Mouse (Mus musculus) telencephalon, adult 2 months (tissue): ENCODE data around the gene Atp13a2.

ENCODE experiments used
- DNase-seq: peaks from one replicate; pipeline ENCODE4 v3.0.0-alpha.2; 2011; ENCODE audit warnings: low read depth, low spot score

Atp13a2 gene

GRCm38 (mm10) chr4:141033606-141034549 lies 47.2 kb downstream of the Atp13a2 start:
- no peak for DNase-seq

GRCm38 (mm10) chr4:141041117-141041516 lies 54.4 kb downstream of the Atp13a2 start:
- DNase-seq: no peak

- no peak for DNase-seq
Measured at GRCm38 (mm10) chr4:141044816-141045215, 58.1 kb downstream of the Atp13a2 start.

GRCm38 (mm10) chr4:141048810-141049475 lies 62.3 kb downstream of the Atp13a2 start:
- no peak for DNase-seq

- peak; percentile 65 for DNase-seq
Measured at GRCm38 (mm10) chr4:141049476-141049835, 62.8 kb downstream of the Atp13a2 start.

- no peak for DNase-seq
Measured at GRCm38 (mm10) chr4:141052442-141052841, 65.8 kb downstream of the Atp13a2 start.

- DNase-seq: no peak
Measured at GRCm38 (mm10) chr4:141053138-141053537, 66.5 kb downstream of the Atp13a2 start.

- peak; percentile 85 for DNase-seq
Measured at GRCm38 (mm10) chr4:141053568-141054161, 67.0 kb downstream of the Atp13a2 start.
